Mouse (Mus musculus) heart, embryonic 14.5 days (tissue): ENCODE data around the gene Mylk2. TPM values are rescaled to one million over a fixed set of nuclear protein-coding genes. Genes with fewer than 3 reads are reported as not detected.

Experiments used
- ATAC-seq: fragments of 200-750 bp; cut with Nextera tagmentation; 2 replicates; pipeline ENCODE4 v1.8.0; 2017; ENCODE audit warnings: low read depth, moderate TSS enrichment; ENCODE audit not compliant: insufficient number of reproducible peaks, insufficient read depth, low FRiP score
- H3K27ac ChIP-seq, 2 experiments: fragments of 200-500 bp in 1 of 2; fragments of 300-500 bp in 1 of 2; sonication (generic) in 1 of 2; replicated peaks in 1 of 2; 2 replicates each; pipeline ENCODE4 v1.5.1; 2012 to 2014; ENCODE audit warnings: low read depth in 2 of 2, low read length in 2 of 2, control low read depth in 1 of 2, mild to moderate bottlenecking in 1 of 2, mixed read lengths in 1 of 2; ENCODE audit not compliant: control insufficient read depth in 1 of 2, insufficient read depth in 1 of 2
- H3K27me3 ChIP-seq: fragments of 300-500 bp; sonication (generic); 2 replicates; pipeline ENCODE4 v1.6.1; 2014; ENCODE audit warnings: mild to moderate bottlenecking, low read length, control low read depth; ENCODE audit not compliant: control insufficient read depth, insufficient read depth
- H3K36me3 ChIP-seq: fragments of 300-500 bp; sonication (generic); 2 replicates; pipeline ENCODE4 v1.6.1; 2014; ENCODE audit warnings: mild to moderate bottlenecking, control low read depth, low read length, mixed read lengths; ENCODE audit not compliant: control insufficient read depth, insufficient read depth
- H3K4me1 ChIP-seq, 2 experiments: fragments of 200-500 bp in 1 of 2; fragments of 300-500 bp in 1 of 2; sonication (generic) in 1 of 2; 2 replicates each; pipeline ENCODE4 v1.6.1; 2012 to 2014; ENCODE audit warnings: low read length in 2 of 2, control low read depth in 1 of 2, mixed read lengths in 1 of 2; ENCODE audit not compliant: control insufficient read depth in 2 of 2, insufficient read depth in 2 of 2
- H3K4me2 ChIP-seq: fragments of 300-500 bp; sonication (generic); 2 replicates; pipeline ENCODE4 v1.6.1; 2014; ENCODE audit warnings: mild to moderate bottlenecking, low read length
- H3K4me3 ChIP-seq, 2 experiments: fragments of 200-500 bp in 1 of 2; fragments of 300-500 bp in 1 of 2; sonication (generic) in 1 of 2; 2 replicates each; pipeline ENCODE4 v1.5.1; 2012 to 2014; ENCODE audit warnings: low read length in 2 of 2, mild to moderate bottlenecking in 2 of 2, control low read depth in 1 of 2, low read depth in 1 of 2, moderate library complexity in 1 of 2; ENCODE audit not compliant: control insufficient read depth in 1 of 2, insufficient read depth in 1 of 2
- H3K9ac ChIP-seq: fragments of 300-500 bp; sonication (generic); 2 replicates; pipeline ENCODE4 v1.6.1; 2014; ENCODE audit warnings: mild to moderate bottlenecking, low read length
- H3K9me3 ChIP-seq: fragments of 300-500 bp; sonication (generic); 2 replicates; pipeline ENCODE4 v1.6.1; 2016; ENCODE audit warnings: low read length, control low read depth; ENCODE audit not compliant: control insufficient read depth
- WGBS: fragments of 180-500 bp; shearing (Covaris S2); extraction: QIAGEN DNeasy Blood & Tissue Kit; methylation state at CpG from one replicate; pipeline ENCODE4 v1.1.7; 2014; 5-methylcytosine and 5-hydroxymethylcytosine counted together
- polyA plus RNA-seq: library from polyadenylated mRNA; unstranded; fragments of >200 nt; fragmentation: Nextera tagmentation; extraction: Ambion mirVana; gene quantifications from 2 replicates; pipeline ENCODE4 v1.2.1, GENCODE M21; 2014

Mylk2 gene
- polyA plus RNA-seq, 1 experiment from 2014 or later = not detected

GRCm38 (mm10) chr2:152914310-152915120, 3.4 kb downstream of the Mylk2 start:
- peaks cover 40% of the 10 kb centered on the region for H3K27me3 ChIP-seq
- H3K36me3 ChIP-seq = no peaks in the 10 kb centered on the region
- H3K9ac ChIP-seq = no peak overlapping the region
- H3K4me2 ChIP-seq = peak overlapping the region; percentile 59
- no peaks in the 10 kb centered on the region for H3K9me3 ChIP-seq
- peak overlapping the region in 1 of 2 experiments; percentile 5; a peak in 2 of 4 replicates for H3K4me3 ChIP-seq
- 0 out of 2 replicates have a peak, but pooled peaks have one; percentile 29 for ATAC-seq
- peaks cover 17 to 20% of the 10 kb centered on the region in 2 experiments for H3K4me1 ChIP-seq
- 2% methylated on average over 18 of the region's 18 CpGs for WGBS
- no peak overlapping the region for H3K27ac ChIP-seq

- peaks cover 17 to 20% of the 10 kb centered on the region in 2 experiments for H3K4me1 ChIP-seq
- H3K27ac ChIP-seq = no peak overlapping the region
- no peak overlapping the region for H3K9ac ChIP-seq
- 59% methylated on average over 4 of the region's 4 CpGs for WGBS
- H3K4me2 ChIP-seq = no peak overlapping the region
- H3K4me3 ChIP-seq = no peak overlapping the region
- H3K36me3 ChIP-seq = no peaks in the 10 kb centered on the region
- no peak for ATAC-seq
- H3K27me3 ChIP-seq = peaks cover 35% of the 10 kb centered on the region
- H3K9me3 ChIP-seq = no peaks in the 10 kb centered on the region
Measured at GRCm38 (mm10) chr2:152915453-152915852, 4.3 kb downstream of the Mylk2 start.

GRCm38 (mm10) chr2:152916111-152916510, 5.0 kb downstream of the Mylk2 start:
- H3K36me3 ChIP-seq = no peaks in the 10 kb centered on the region
- no peak for ATAC-seq
- H3K9ac ChIP-seq = no peak overlapping the region
- H3K4me2 ChIP-seq = no peak overlapping the region
- 55% methylated on average over 5 of the region's 5 CpGs for WGBS
- H3K27me3 ChIP-seq = peaks cover 28% of the 10 kb centered on the region
- H3K4me3 ChIP-seq = no peak overlapping the region
- H3K9me3 ChIP-seq = no peaks in the 10 kb centered on the region
- peaks cover 17 to 20% of the 10 kb centered on the region in 2 experiments for H3K4me1 ChIP-seq
- H3K27ac ChIP-seq = no peak overlapping the region

GRCm38 (mm10) chr2:152917671-152918070, 6.5 kb downstream of the Mylk2 start:
- no peak overlapping the region for H3K9ac ChIP-seq
- no peaks in the 10 kb centered on the region for H3K9me3 ChIP-seq
- no peaks in the 10 kb centered on the region for H3K36me3 ChIP-seq
- H3K27ac ChIP-seq = no peak overlapping the region
- ATAC-seq = no peak
- H3K4me1 ChIP-seq = peaks cover 17 to 20% of the 10 kb centered on the region in 2 experiments
- no peak overlapping the region for H3K4me3 ChIP-seq
- H3K4me2 ChIP-seq = no peak overlapping the region
- peaks cover 15% of the 10 kb centered on the region; the same call in 1 of the 2 replicates for H3K27me3 ChIP-seq
- WGBS = 43% methylated on average over 9 of the region's 9 CpGs

- no peaks in the 10 kb centered on the region for H3K9me3 ChIP-seq
- H3K27me3 ChIP-seq = no peaks in the 10 kb centered on the region
- ATAC-seq = no peak
- H3K9ac ChIP-seq = no peak overlapping the region
- 21% methylated on average over 6 of the region's 7 CpGs for WGBS
- H3K4me3 ChIP-seq = no peak overlapping the region
- peaks cover 18 to 27% of the 10 kb centered on the region in 2 experiments for H3K4me1 ChIP-seq
- no peak overlapping the region for H3K4me2 ChIP-seq
- H3K27ac ChIP-seq = no peak overlapping the region
- no peaks in the 10 kb centered on the region for H3K36me3 ChIP-seq
Measured at GRCm38 (mm10) chr2:152922376-152922775, 11.2 kb downstream of the Mylk2 start.

- no peak overlapping the region for H3K27ac ChIP-seq
- H3K36me3 ChIP-seq = no peaks in the 10 kb centered on the region
- ATAC-seq = no peak
- no peaks in the 10 kb centered on the region for H3K9me3 ChIP-seq
- H3K4me3 ChIP-seq = no peak overlapping the region
- H3K4me2 ChIP-seq = no peak overlapping the region
- 80% methylated on average over 3 of the region's 3 CpGs for WGBS
- peaks cover 14 to 26% of the 10 kb centered on the region in 2 experiments for H3K4me1 ChIP-seq
- no peak overlapping the region for H3K9ac ChIP-seq
- no peaks in the 10 kb centered on the region for H3K27me3 ChIP-seq
Measured at GRCm38 (mm10) chr2:152923621-152924020, 12.5 kb downstream of the Mylk2 start.

GRCm38 (mm10) chr2:152924128-152924527, 13.0 kb downstream of the Mylk2 start:
- no peak overlapping the region for H3K9ac ChIP-seq
- no peaks in the 10 kb centered on the region for H3K36me3 ChIP-seq
- H3K27me3 ChIP-seq = no peaks in the 10 kb centered on the region
- no peaks in the 10 kb centered on the region for H3K9me3 ChIP-seq
- 75% methylated on average over 8 of the region's 8 CpGs for WGBS
- no peak overlapping the region for H3K4me2 ChIP-seq
- no peak overlapping the region for H3K27ac ChIP-seq
- no peak overlapping the region for H3K4me3 ChIP-seq
- ATAC-seq = no peak
- H3K4me1 ChIP-seq = peaks cover 13 to 23% of the 10 kb centered on the region in 2 experiments; a peak in 3 of 4 replicates
